Comparison of ENCODE assay signal across 8 mouse cellular contexts in the genomic region with DNA sequence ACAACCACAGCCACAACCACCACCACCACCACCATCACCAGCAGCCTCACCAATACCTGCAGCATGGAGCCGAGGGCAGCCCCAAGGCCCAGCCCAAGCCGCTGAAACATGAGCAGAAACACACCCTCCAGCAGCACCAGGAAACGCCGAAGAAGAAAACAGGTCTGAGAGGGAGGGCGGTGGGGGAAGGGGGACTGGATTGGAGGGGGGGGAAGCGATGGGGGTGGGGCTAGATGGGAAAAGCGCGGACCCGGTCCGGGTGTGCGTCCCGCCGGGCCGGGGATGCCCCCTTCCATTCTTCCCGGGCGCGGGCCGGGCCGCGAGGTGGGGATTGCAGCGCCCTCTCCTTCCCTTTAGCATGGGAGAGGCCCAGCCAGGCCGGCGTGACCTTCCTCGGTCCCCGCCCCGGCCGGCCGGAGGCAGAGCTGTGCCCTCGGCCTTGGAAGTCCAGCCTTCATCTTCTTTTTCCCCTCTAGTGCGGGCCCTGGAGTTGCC. TPM values are rescaled to one million over a fixed set of nuclear protein-coding genes. Genes with fewer than 3 reads are reported as not detected.
DNase-seq lines count a peak whose midpoint lies in the region; ATAC-seq and TF ChIP-seq lines count a peak whose summit lies in the region.

No protein-coding gene starts in this region.

- H3K27ac ChIP-seq in hindbrain, embryonic 16.5 days (ENCODE audit: low read depth, low read length) = peak overlapping the region; percentile 97
- peak overlapping the region; percentile 100 for H3K27ac ChIP-seq in liver, adult 2 months (replicated peaks; ENCODE audit: insufficient read depth, low read depth, low read length)
- peak overlapping the region; percentile 96 for H3K27ac ChIP-seq in midbrain, embryonic 16.5 days (ENCODE audit: low read length)
- peak overlapping the region; percentile 98 for H3K27ac ChIP-seq in stomach, embryonic 15.5 days

- H3K36me3 ChIP-seq in hindbrain, embryonic 16.5 days (ENCODE audit: control insufficient read depth, insufficient read depth, low read length) = no peaks in the 10 kb centered on the region
- H3K36me3 ChIP-seq in liver, adult 2 months (ENCODE audit: control insufficient read depth, insufficient read depth, low read length) = peaks cover 5% of the 10 kb centered on the region
- H3K36me3 ChIP-seq in midbrain, embryonic 16.5 days (ENCODE audit: control insufficient read depth, insufficient read depth, low read length) = no peaks in the 10 kb centered on the region
- H3K36me3 ChIP-seq in stomach, embryonic 15.5 days = peaks cover 5% of the 10 kb centered on the region; the same call in 1 of the 2 replicates

- no peaks in the 10 kb centered on the region for H3K27me3 ChIP-seq in hindbrain, embryonic 16.5 days (replicated peaks; ENCODE audit: control insufficient read depth, insufficient read depth, low read length)
- no peaks in the 10 kb centered on the region for H3K27me3 ChIP-seq in liver, adult 2 months (ENCODE audit: control insufficient read depth, insufficient read depth, low read length)
- no peaks in the 10 kb centered on the region for H3K27me3 ChIP-seq in midbrain, embryonic 16.5 days (ENCODE audit: control insufficient read depth, insufficient read depth, low read depth, low read length)
- H3K27me3 ChIP-seq in stomach, embryonic 15.5 days (replicated peaks) = no peaks in the 10 kb centered on the region

- TF ChIP-seq CTCF in liver, adult 2 months (IDR thresholded peaks at IDR 0.05; ENCODE audit: low read depth, low read length) = no peak

- peak overlapping the region; percentile 72 for H3K4me2 ChIP-seq in hindbrain, embryonic 16.5 days (ENCODE audit: low read length)
- peak overlapping the region; percentile 81 for H3K4me2 ChIP-seq in midbrain, embryonic 16.5 days (ENCODE audit: low read length)
- H3K4me2 ChIP-seq in stomach, embryonic 15.5 days = peak overlapping the region; percentile 63

- H3K9me3 ChIP-seq in hindbrain, embryonic 16.5 days (ENCODE audit: control insufficient read depth, low read length) = no peaks in the 10 kb centered on the region
- no peaks in the 10 kb centered on the region for H3K9me3 ChIP-seq in midbrain, embryonic 16.5 days (replicated peaks; ENCODE audit: control insufficient read depth, low read length, poor library complexity, severe bottlenecking)
- H3K9me3 ChIP-seq in stomach, embryonic 15.5 days = no peaks in the 10 kb centered on the region

- H3K4me3 ChIP-seq in hindbrain, embryonic 16.5 days (ENCODE audit: low read length) = peak overlapping the region; percentile 97
- H3K4me3 ChIP-seq in liver, adult 2 months (ENCODE audit: insufficient read depth, low read depth, low read length) = peak overlapping the region; percentile 91
- H3K4me3 ChIP-seq in midbrain, embryonic 16.5 days (ENCODE audit: low read depth, low read length) = peak overlapping the region; percentile 99
- H3K4me3 ChIP-seq in stomach, embryonic 15.5 days (replicated peaks) = peak overlapping the region; percentile 98

- ATAC-seq in hindbrain, embryonic 16.5 days = peak; percentile 57
- ATAC-seq in midbrain, embryonic 16.5 days = peak; percentile 58
- ATAC-seq in stomach, embryonic 15.5 days (ENCODE audit: insufficient read depth, low FRiP score, low read depth) = peak; percentile 37

- WGBS in hindbrain, embryonic 16.5 days = 0% methylated on average over 24 of the region's 30 CpGs
- under 1% methylated on average over 29 of the region's 30 CpGs for WGBS in liver, adult 2 months
- under 1% methylated on average over 27 of the region's 30 CpGs for WGBS in midbrain, embryonic 16.5 days
- 0% methylated on average over 27 of the region's 30 CpGs for WGBS in stomach, embryonic 15.5 days

- TF ChIP-seq POLR2A in liver, adult 2 months (IDR thresholded peaks at IDR 0.05; ENCODE audit: extremely low read depth, insufficient read depth, low read length) = no peak

- peaks cover 10% of the 10 kb centered on the region for H3K79me2 ChIP-seq in liver, adult 2 months (ENCODE audit: control insufficient read depth, insufficient read depth, low read length)

- peak overlapping the region; percentile 97 for H3K9ac ChIP-seq in hindbrain, embryonic 16.5 days (ENCODE audit: low read depth, low read length)
- H3K9ac ChIP-seq in liver, adult 2 months (ENCODE audit: low read depth, low read length) = peak overlapping the region; percentile 100
- peak overlapping the region; percentile 94 for H3K9ac ChIP-seq in midbrain, embryonic 16.5 days (ENCODE audit: low read depth, low read length)
- peak overlapping the region; percentile 91 for H3K9ac ChIP-seq in stomach, embryonic 15.5 days

- peaks cover 6% of the 10 kb centered on the region for H3K4me1 ChIP-seq in hindbrain, embryonic 16.5 days (ENCODE audit: control insufficient read depth, insufficient read depth, low read depth, low read length)
- H3K4me1 ChIP-seq in liver, adult 2 months (ENCODE audit: control insufficient read depth, insufficient read depth, low read length) = peaks cover 7% of the 10 kb centered on the region
- peaks cover 11% of the 10 kb centered on the region for H3K4me1 ChIP-seq in midbrain, embryonic 16.5 days (ENCODE audit: control insufficient read depth, insufficient read depth, low read length)
- H3K4me1 ChIP-seq in stomach, embryonic 15.5 days = peaks cover 4% of the 10 kb centered on the region

- DNase-seq in layer of hippocampus, adult 11-12 months (ENCODE audit: low spot score) = peak; percentile 35
- no peak for DNase-seq in layer of hippocampus, adult 18-20 months (ENCODE audit: low spot score in 2 of 2)
- DNase-seq in cerebellum, adult 18-20 months = peak; percentile 53 to 63
- peak; percentile 31 for DNase-seq in forelimb bud, embryonic 11.5 days (ENCODE audit: low read depth, low spot score)
- no peak for DNase-seq in liver, adult 2 months (ENCODE audit: extremely low read depth, low read depth, low spot score)

RNA-seq across cellular contexts. Expression of a gene that starts 0.4 kb away (rescaled TPM):
- 10 to 100 TPM; 75.3 to 76.1 TPM for total RNA-seq in layer of hippocampus, adult 18-20 months (2021)
- polyA plus RNA-seq in hindbrain, embryonic 16.5 days (2015; fragmentation: Nextera tagmentation; extraction: Ambion mirVana) = 3.2 TPM in 2 replicates
- 21.7 and 25.0 TPM in 2 replicates for total RNA-seq in liver, adult 2 months (2014; rRNA removed)
- 5.4 and 8.3 TPM in 2 replicates for polyA plus RNA-seq in liver, adult 2 months (2012; rRNA removed)
- 2.9 and 3.2 TPM in 2 replicates for polyA plus RNA-seq in midbrain, embryonic 16.5 days (2015; fragmentation: Nextera tagmentation; extraction: Ambion mirVana)
- polyA plus RNA-seq in stomach, embryonic 15.5 days (2015; fragmentation: Nextera tagmentation; extraction: Ambion mirVana) = 4.9 and 5.0 TPM in 2 replicates

RNA-seq across cellular contexts. Expression of a gene that starts 38.7 kb away (rescaled TPM):
- not detected for total RNA-seq in layer of hippocampus, adult 18-20 months (2021)
- 0.20 and 0.21 TPM in 2 replicates for polyA plus RNA-seq in hindbrain, embryonic 16.5 days (2015; fragmentation: Nextera tagmentation; extraction: Ambion mirVana)
- not detected in 2 replicates for total RNA-seq in liver, adult 2 months (2014; rRNA removed)
- not detected in 2 replicates for polyA plus RNA-seq in liver, adult 2 months (2012; rRNA removed)
- polyA plus RNA-seq in midbrain, embryonic 16.5 days (2015; fragmentation: Nextera tagmentation; extraction: Ambion mirVana) = 0.24 and 0.47 TPM in 2 replicates
- polyA plus RNA-seq in stomach, embryonic 15.5 days (2015; fragmentation: Nextera tagmentation; extraction: Ambion mirVana) = 0.13 TPM in 1 of 2 replicates, not detected in the other

Comparison
In these comparisons a context has a peak if more than half of its experiments do, and no peak if none do; other contexts are left out.
1. DNase-seq: peak in layer of hippocampus, adult 11-12 months (single experiment), cerebellum, adult 18-20 months (2 of 2) and forelimb bud, embryonic 11.5 days (single experiment); none in layer of hippocampus, adult 18-20 months (0 of 2) and liver, adult 2 months (single experiment).
2. Peak in every context shown above with its lines, with median percentiles within 50 percentile points of each other: ATAC-seq, H3K27ac ChIP-seq, H3K4me2 ChIP-seq, H3K4me3 ChIP-seq and H3K9ac ChIP-seq.